Mouse (Mus musculus) spleen, adult 2 months (tissue): Measurements from ENCODE around the gene Mrpl24.

ENCODE experiments used
- CTCF ChIP-seq: fragments of 200-500 bp; IDR thresholded peaks from 2 replicates; pipeline ENCODE4 v1.5.1; 2011; ENCODE audit warnings: mild to moderate bottlenecking, inconsistent platforms; ENCODE audit not compliant: insufficient read depth, insufficient read length, insufficient replicate concordance; ENCODE audit errors: extremely low read depth
- POLR2A ChIP-seq: fragments of 200-500 bp; IDR thresholded peaks from 2 replicates; pipeline ENCODE4 v1.6.1; 2011; ENCODE audit warnings: low read depth, low read length, inconsistent platforms

GRCm38 (mm10) chr3:87893367-87893905 lies 25.9 kb upstream of the Mrpl24 start:
- TF ChIP-seq POLR2A (no peak), CTCF (no peak)
